7 mouse cellular contexts compared by ENCODE assay signal in the genomic region with DNA sequence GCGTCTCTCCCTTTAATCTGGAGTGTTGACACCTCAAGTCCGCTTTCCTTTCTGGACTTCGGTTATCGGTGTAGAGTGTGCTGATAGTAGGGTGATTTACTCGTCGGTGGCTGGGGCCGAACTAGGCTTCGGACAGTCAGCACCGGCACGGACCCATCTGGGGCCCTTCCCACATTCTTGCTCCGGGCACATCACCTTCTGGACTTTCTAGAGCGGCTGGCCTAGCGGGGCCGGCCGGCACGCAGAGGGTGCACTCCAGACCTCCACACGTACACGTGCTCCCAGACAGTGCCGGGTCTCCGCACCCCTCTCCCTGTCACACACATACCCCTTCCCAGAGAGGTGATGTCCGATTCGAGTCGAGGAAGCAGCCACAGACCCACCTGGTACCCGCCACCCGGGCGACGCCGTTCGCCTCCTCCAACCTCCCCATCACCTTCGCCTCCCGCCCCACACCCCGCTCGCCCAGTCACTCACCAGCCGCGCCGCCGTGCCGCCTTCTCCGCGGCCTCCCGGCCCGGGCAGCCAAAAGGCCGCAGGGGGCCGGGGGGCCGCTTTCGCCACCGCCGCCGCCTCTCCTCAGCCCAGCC. TPM values are rescaled to one million over a fixed set of nuclear protein-coding genes. Genes with fewer than 3 reads are reported as not detected.
DNase-seq lines count a peak whose midpoint lies in the region; ATAC-seq and TF ChIP-seq lines count a peak whose summit lies in the region.

No protein-coding gene starts in this region.

- ATAC-seq in hindbrain, postnatal 0 days = peak; percentile 69
- ATAC-seq in midbrain, embryonic 12.5 days (ENCODE audit: low FRiP score, low read depth) = peak; percentile 75

- H3K27me3 ChIP-seq in hindbrain, postnatal 0 days (ENCODE audit: insufficient read depth, low read length) = no peaks in the 10 kb centered on the region
- no peaks in the 10 kb centered on the region for H3K27me3 ChIP-seq in limb, embryonic 10.5 days (ENCODE audit: low read depth, poor library complexity, severe bottlenecking)
- H3K27me3 ChIP-seq in midbrain, embryonic 12.5 days = peaks cover 15% of the 10 kb centered on the region

- under 1% methylated on average over 46 of the region's 49 CpGs for WGBS in hindbrain, postnatal 0 days
- 1% methylated on average over 48 of the region's 49 CpGs for WGBS in limb, embryonic 10.5 days
- under 1% methylated on average over 45 of the region's 49 CpGs for WGBS in midbrain, embryonic 12.5 days

- peak; percentile 65 for DNase-seq in R1 (ENCODE audit: low read depth, low spot score)
- peak; percentile 47 for DNase-seq in cerebellum, adult 9-11 months
- DNase-seq in gastrocnemius, adult 2 months = peak; percentile 55
- no peak for DNase-seq in hindbrain, postnatal 0 days (ENCODE audit: low spot score)
- DNase-seq in limb, embryonic 10.5 days (ENCODE audit: low spot score) = peak; percentile 59
- peak; percentile 26 to 44 for DNase-seq in spleen, adult 18-20 months

- peaks cover 4% of the 10 kb centered on the region; the same call in 1 of the 2 replicates for H3K4me1 ChIP-seq in hindbrain, postnatal 0 days (ENCODE audit: insufficient read depth, low read length)
- H3K4me1 ChIP-seq in limb, embryonic 10.5 days = peaks cover 28% of the 10 kb centered on the region
- peaks cover 21% of the 10 kb centered on the region for H3K4me1 ChIP-seq in midbrain, embryonic 12.5 days

- peak overlapping the region; percentile 83 for H3K9ac ChIP-seq in hindbrain, postnatal 0 days (replicated peaks; ENCODE audit: low read length)
- H3K9ac ChIP-seq in midbrain, embryonic 12.5 days (replicated peaks) = peak overlapping the region; percentile 96

- intact Hi-C loops in gastrocnemius, adult 2 months (cut with DNase I) = no loop called here

- H3K9me3 ChIP-seq in hindbrain, postnatal 0 days (ENCODE audit: low read length) = no peaks in the 10 kb centered on the region
- no peaks in the 10 kb centered on the region for H3K9me3 ChIP-seq in limb, embryonic 10.5 days (replicated peaks)
- no peaks in the 10 kb centered on the region for H3K9me3 ChIP-seq in midbrain, embryonic 12.5 days

- peak overlapping the region; percentile 89 for H3K4me3 ChIP-seq in gastrocnemius, adult 2 months
- peak overlapping the region; percentile 83 for H3K4me3 ChIP-seq in hindbrain, postnatal 0 days (ENCODE audit: low read length)
- peak overlapping the region; percentile 97 for H3K4me3 ChIP-seq in limb, embryonic 10.5 days
- H3K4me3 ChIP-seq in midbrain, embryonic 12.5 days = peak overlapping the region; percentile 97

- H3K36me3 ChIP-seq in hindbrain, postnatal 0 days (ENCODE audit: insufficient read depth, low read length) = no peaks in the 10 kb centered on the region
- peaks cover 38% of the 10 kb centered on the region for H3K36me3 ChIP-seq in limb, embryonic 10.5 days
- H3K36me3 ChIP-seq in midbrain, embryonic 12.5 days = peaks cover 21% of the 10 kb centered on the region

- peak overlapping the region; percentile 90 for H3K4me2 ChIP-seq in hindbrain, postnatal 0 days (ENCODE audit: low read depth, low read length)
- peak overlapping the region; percentile 95 for H3K4me2 ChIP-seq in midbrain, embryonic 12.5 days (replicated peaks)

- TF ChIP-seq CTCF in gastrocnemius, adult 2 months (IDR thresholded peaks at IDR 0.05) = no peak
- TF ChIP-seq CTCF in hindbrain, postnatal 0 days (IDR thresholded peaks at IDR 0.05; ENCODE audit: low read depth) = no peak

- H3K27ac ChIP-seq in gastrocnemius, adult 2 months = peak overlapping the region; percentile 87
- peak overlapping the region; percentile 86 for H3K27ac ChIP-seq in hindbrain, postnatal 0 days
- peak overlapping the region; percentile 94 for H3K27ac ChIP-seq in limb, embryonic 10.5 days
- H3K27ac ChIP-seq in midbrain, embryonic 12.5 days (replicated peaks) = peak overlapping the region; percentile 66; the same call in 1 of the 2 replicates

RNA-seq across cellular contexts. Expression of gene Atp13a3, which starts 17.8 kb away (rescaled TPM):
- 10 to 100 TPM; 30.4 to 35.2 TPM for total RNA-seq in gastrocnemius, adult 2 months (2021)
- 19.7 and 30.8 TPM in 2 replicates for total RNA-seq in hindbrain, postnatal 0 days (2014; rRNA removed)
- 7.0 and 7.1 TPM in 2 replicates for polyA plus RNA-seq in hindbrain, postnatal 0 days (2015; fragmentation: Nextera tagmentation; extraction: Ambion mirVana)
- 12.6 and 14.0 TPM in 2 replicates for polyA plus RNA-seq in limb, embryonic 10.5 days (2016; fragmentation: Nextera tagmentation; extraction: Ambion mirVana)
- polyA plus RNA-seq in midbrain, embryonic 12.5 days (2016; fragmentation: Nextera tagmentation; extraction: Ambion mirVana) = 11.4 and 14.8 TPM in 2 replicates
